Mouse (Mus musculus) ovary, adult 2 months (tissue): ENCODE data around the gene Gm8180. TPM values are rescaled to one million over a fixed set of nuclear protein-coding genes. Genes with fewer than 3 reads are reported as not detected.

Experiments
- polyA plus RNA-seq: library from polyadenylated mRNA; depleted of rRNA; stranded (reverse); fragments of >200 nt; gene quantifications from 2 replicates; pipeline ENCODE4 v1.2.3, GENCODE M21; 2012; rRNA removed

Gm8180 gene
- not detected in 2 replicates for polyA plus RNA-seq

GRCm38 (mm10) chr14:43784645-43785044, at the start of gene Gm8180:
Gene Gm8180, minus strand, starts transcription at chr14:43784745.

GRCm38 (mm10) chr14:43747566-43747965, 37.0 kb downstream of the Gm8180 start, which contains the start of gene Gm6526:
Gene Gm6526, plus strand, starts transcription at chr14:43747866.

Other genes with a start within 250 kb of the Gm8180 start
- gene Gm5799, start 241.2 kb downstream of the Gm8180 start, polyA plus RNA-seq = not detected in 2 replicates
- gene Gm17654, start 205.6 kb downstream of the Gm8180 start, polyA plus RNA-seq = not detected in 2 replicates
- gene Gm10375, start 176.7 kb downstream of the Gm8180 start, polyA plus RNA-seq = not detected in 2 replicates
- not detected in 2 replicates for gene Gm8165, start 107.5 kb downstream of the Gm8180 start, polyA plus RNA-seq
- not detected in 2 replicates for gene Gm7324, start 86.9 kb downstream of the Gm8180 start, polyA plus RNA-seq
- not detected in 2 replicates for gene Gm16506, start 57.3 kb downstream of the Gm8180 start, polyA plus RNA-seq
- not detected in 2 replicates for gene Gm6526, start 36.9 kb downstream of the Gm8180 start, polyA plus RNA-seq
- gene Ear1, start 90.8 kb upstream of the Gm8180 start, polyA plus RNA-seq = not detected in 2 replicates
- not detected in 2 replicates for gene Ear10, start 138.8 kb upstream of the Gm8180 start, polyA plus RNA-seq
- gene Gm8113, start 140.6 kb upstream of the Gm8180 start, polyA plus RNA-seq = 5.3 and 5.9 TPM in 2 replicates
- not detected in 2 replicates for gene Ang5, start 172.3 kb upstream of the Gm8180 start, polyA plus RNA-seq
- gene Ang6, start 217.5 kb upstream of the Gm8180 start, polyA plus RNA-seq = not detected in 2 replicates